Mouse (Mus musculus): ENCODE measurements around the gene Dennd4a. TPM values are rescaled to one million over a fixed set of nuclear protein-coding genes. Genes with fewer than 3 reads are reported as not detected.

Dennd4a gene
- polyA plus RNA-seq, 1 experiment, result not detected

- TF ChIP-seq POLR2A (IDR thresholded peaks at IDR 0.05; ENCODE audit: insufficient read depth, low read depth, low read length) (no peak), CTCF (IDR thresholded peaks at IDR 0.05; ENCODE audit: insufficient read depth, low read depth, low read length) (no peak)
- 31% methylated on average over 3 of the region's 3 CpGs for WGBS
- Histone ChIP-seq H3K4me3 (ENCODE audit: insufficient read depth, low read depth, low read length) (no peak overlapping the region), H3K27ac (ENCODE audit: insufficient read depth, low read depth, low read length) (no peak overlapping the region), H3K4me1 (ENCODE audit: control insufficient read depth, insufficient read depth, low read length) (no peaks in the 10 kb centered on the region)
These were observed 9.1 kb downstream of the Dennd4a start for GRCm38 (mm10) chr9:64820086-64820795.

DNA sequence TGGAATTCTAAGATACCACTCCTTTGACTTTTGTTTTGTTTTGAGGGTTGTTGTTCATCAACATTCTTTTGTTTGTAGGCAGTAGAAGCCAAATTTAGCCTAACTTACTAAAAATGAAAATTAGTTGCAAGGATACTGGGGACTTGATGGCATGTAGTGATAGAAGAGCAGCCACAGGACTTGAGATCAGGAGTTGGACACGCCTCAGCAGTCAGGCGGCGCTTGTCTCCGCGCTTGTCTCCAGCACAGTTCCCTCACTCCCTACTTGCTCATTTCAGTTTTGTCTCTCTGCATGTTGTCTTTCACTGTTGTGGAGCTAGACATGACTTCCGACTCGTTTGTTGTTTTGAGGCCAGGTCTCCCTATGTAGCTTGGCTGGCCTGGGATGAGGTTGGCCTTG, 11.1 kb downstream of the Dennd4a start:
- no peak overlapping the region for H3K4me3 ChIP-seq (ENCODE audit: insufficient read depth, low read depth, low read length)
- TF ChIP-seq CTCF (IDR thresholded peaks at IDR 0.05; ENCODE audit: insufficient read depth, low read depth, low read length), result no peak
- no peak for TF ChIP-seq POLR2A (IDR thresholded peaks at IDR 0.05; ENCODE audit: insufficient read depth, low read depth, low read length)
- no peaks in the 10 kb centered on the region for H3K4me1 ChIP-seq (ENCODE audit: control insufficient read depth, insufficient read depth, low read length)
- no peak overlapping the region for H3K27ac ChIP-seq (ENCODE audit: insufficient read depth, low read depth, low read length)
- WGBS, result 91% methylated on average over 7 of the region's 7 CpGs

DNA sequence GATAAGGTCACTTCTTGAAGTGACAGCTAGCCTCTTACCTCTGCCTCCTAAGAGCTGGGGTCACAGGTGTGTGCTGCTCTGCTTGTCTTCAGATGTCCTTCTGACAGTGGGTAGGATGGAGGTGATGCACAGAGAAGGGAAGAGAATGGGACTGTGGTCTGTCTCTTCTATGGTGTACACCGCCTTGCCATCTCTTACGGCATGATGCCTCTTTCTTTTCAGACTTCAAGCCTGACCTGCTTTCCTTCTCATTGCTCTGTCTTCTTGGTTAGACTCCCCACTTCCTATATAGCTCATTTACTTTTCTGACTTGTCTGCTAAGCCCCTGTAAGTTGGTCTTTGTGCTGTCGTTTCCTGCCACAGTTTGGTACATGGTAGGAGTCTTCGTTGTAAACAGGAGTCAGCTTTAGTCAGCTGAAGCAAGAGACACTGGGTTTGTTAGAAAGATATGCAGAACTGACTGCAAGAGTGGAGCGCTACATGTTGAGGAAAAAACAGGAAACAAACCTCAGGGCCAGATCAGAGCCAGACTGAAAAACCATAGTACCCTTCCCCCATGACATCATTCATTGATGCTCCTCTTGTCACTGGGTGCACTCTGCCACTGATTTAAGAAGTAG, 13.4 kb downstream of the Dennd4a start:
- Histone ChIP-seq H3K4me3 (ENCODE audit: insufficient read depth, low read depth, low read length) (no peak overlapping the region), H3K27ac (ENCODE audit: insufficient read depth, low read depth, low read length) (no peak overlapping the region), H3K4me1 (ENCODE audit: control insufficient read depth, insufficient read depth, low read length) (peaks cover 3% of the 10 kb centered on the region; the same call in 1 of the 2 replicates)
- TF ChIP-seq POLR2A (IDR thresholded peaks at IDR 0.05; ENCODE audit: insufficient read depth, low read depth, low read length) (no peak), CTCF (IDR thresholded peaks at IDR 0.05; ENCODE audit: insufficient read depth, low read depth, low read length) (no peak)
- 83% methylated on average over 5 of the region's 5 CpGs for WGBS

- 84% methylated on average over 6 of the region's 6 CpGs for WGBS
- H3K27ac ChIP-seq (ENCODE audit: insufficient read depth, low read depth, low read length), result no peak overlapping the region
- no peak for TF ChIP-seq POLR2A (IDR thresholded peaks at IDR 0.05; ENCODE audit: insufficient read depth, low read depth, low read length)
- no peak for TF ChIP-seq CTCF (IDR thresholded peaks at IDR 0.05; ENCODE audit: insufficient read depth, low read depth, low read length)
These were observed 19.0 kb downstream of the Dennd4a start for GRCm38 (mm10) chr9:64830092-64830618.

DNA sequence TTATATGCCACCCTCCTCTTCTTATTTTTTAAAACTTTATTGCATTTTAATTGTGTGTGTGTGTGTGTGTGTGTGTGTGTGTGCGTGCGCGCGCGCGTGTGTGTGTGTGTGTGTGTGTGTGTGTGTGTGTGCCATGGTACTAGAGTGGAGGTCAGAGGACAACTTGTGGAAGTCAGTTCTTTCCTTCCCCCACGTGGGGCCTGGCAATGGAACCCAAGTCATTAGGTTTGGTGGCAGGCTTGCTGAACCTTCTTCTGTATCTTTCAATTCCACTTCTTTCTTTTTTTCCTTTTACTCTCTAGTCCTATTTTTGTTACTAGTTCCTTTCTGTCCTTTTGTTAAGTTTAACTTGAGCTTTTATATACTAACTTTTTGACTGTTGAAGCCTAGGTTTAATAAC, 19.5 kb downstream of the Dennd4a start:
- TF ChIP-seq POLR2A (IDR thresholded peaks at IDR 0.05; ENCODE audit: insufficient read depth, low read depth, low read length) (no peak), CTCF (IDR thresholded peaks at IDR 0.05; ENCODE audit: insufficient read depth, low read depth, low read length) (no peak)
- WGBS, result 93% methylated on average over 7 of the region's 7 CpGs
- Histone ChIP-seq H3K27ac (ENCODE audit: insufficient read depth, low read depth, low read length) (no peak overlapping the region), H3K4me1 (ENCODE audit: control insufficient read depth, insufficient read depth, low read length) (peaks cover 3% of the 10 kb centered on the region; the same call in 1 of the 2 replicates), H3K4me3 (ENCODE audit: insufficient read depth, low read depth, low read length) (no peak overlapping the region)

More at GRCm38 (mm10) chr9:64830092-64830618, 19.0 kb downstream of the Dennd4a start:
- Histone ChIP-seq H3K4me3 (ENCODE audit: insufficient read depth, low read depth, low read length) (no peak overlapping the region), H3K4me1 (ENCODE audit: control insufficient read depth, insufficient read depth, low read length) (peaks cover 3% of the 10 kb centered on the region; the same call in 1 of the 2 replicates)

GRCm38 (mm10) chr9:64831760-64832159, 20.6 kb downstream of the Dennd4a start:
- H3K4me3 ChIP-seq (ENCODE audit: insufficient read depth, low read depth, low read length), result no peak overlapping the region
- peaks cover 3% of the 10 kb centered on the region; the same call in 1 of the 2 replicates for H3K4me1 ChIP-seq (ENCODE audit: control insufficient read depth, insufficient read depth, low read length)
- 95% methylated on average over 2 of the region's 2 CpGs for WGBS
- no peak for TF ChIP-seq POLR2A (IDR thresholded peaks at IDR 0.05; ENCODE audit: insufficient read depth, low read depth, low read length)
- TF ChIP-seq CTCF (IDR thresholded peaks at IDR 0.05; ENCODE audit: insufficient read depth, low read depth, low read length), result no peak
- H3K27ac ChIP-seq (ENCODE audit: insufficient read depth, low read depth, low read length), result no peak overlapping the region

GRCm38 (mm10) chr9:64834418-64834817, 23.3 kb downstream of the Dennd4a start:
- WGBS, result 93% methylated on average over 3 of the region's 3 CpGs
- no peak overlapping the region for H3K4me3 ChIP-seq (ENCODE audit: insufficient read depth, low read depth, low read length)
- H3K4me1 ChIP-seq (ENCODE audit: control insufficient read depth, insufficient read depth, low read length), result no peaks in the 10 kb centered on the region
- no peak overlapping the region for H3K27ac ChIP-seq (ENCODE audit: insufficient read depth, low read depth, low read length)
- TF ChIP-seq POLR2A (IDR thresholded peaks at IDR 0.05; ENCODE audit: insufficient read depth, low read depth, low read length) (no peak), CTCF (IDR thresholded peaks at IDR 0.05; ENCODE audit: insufficient read depth, low read depth, low read length) (no peak)

DNA sequence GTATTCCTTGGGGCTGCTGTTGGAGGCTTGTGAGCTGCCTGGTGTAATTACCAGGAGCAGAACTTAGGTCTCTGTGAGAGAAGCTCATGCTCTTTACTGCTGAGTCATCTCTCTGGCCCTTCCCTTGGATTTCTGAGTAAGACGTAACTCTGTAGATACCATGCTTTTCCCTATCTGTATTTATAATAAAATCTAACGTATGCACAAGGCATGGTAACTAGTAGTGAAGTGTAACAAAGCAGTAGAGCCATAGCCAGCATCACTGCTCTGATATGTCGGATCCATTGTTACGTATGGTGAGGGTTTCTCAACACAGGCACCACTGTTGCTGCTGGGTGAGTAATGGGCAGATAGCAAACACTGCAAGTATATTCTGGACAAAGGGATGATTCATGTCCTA, 34.2 kb downstream of the Dennd4a start:
- H3K27ac ChIP-seq (ENCODE audit: insufficient read depth, low read depth, low read length), result no peak overlapping the region
- 79% methylated on average over 4 of the region's 4 CpGs for WGBS

GRCm38 (mm10) chr9:64849548-64849947, 38.4 kb downstream of the Dennd4a start:
- H3K27ac ChIP-seq (ENCODE audit: insufficient read depth, low read depth, low read length), result no peak overlapping the region
- TF ChIP-seq CTCF (IDR thresholded peaks at IDR 0.05; ENCODE audit: insufficient read depth, low read depth, low read length), result no peak
- TF ChIP-seq POLR2A (IDR thresholded peaks at IDR 0.05; ENCODE audit: insufficient read depth, low read depth, low read length), result no peak
- no peak overlapping the region for H3K4me3 ChIP-seq (ENCODE audit: insufficient read depth, low read depth, low read length)
- H3K4me1 ChIP-seq (ENCODE audit: control insufficient read depth, insufficient read depth, low read length), result no peaks in the 10 kb centered on the region; the same call in 1 of the 2 replicates
- WGBS, result 87% methylated on average over 1 of the region's 1 CpGs

More for the DNA sequence above, 34.2 kb downstream of the Dennd4a start:
- no peaks in the 10 kb centered on the region; the same call in 1 of the 2 replicates for H3K4me1 ChIP-seq (ENCODE audit: control insufficient read depth, insufficient read depth, low read length)
- TF ChIP-seq CTCF (IDR thresholded peaks at IDR 0.05; ENCODE audit: insufficient read depth, low read depth, low read length) (no peak), POLR2A (IDR thresholded peaks at IDR 0.05; ENCODE audit: insufficient read depth, low read depth, low read length) (no peak)
- H3K4me3 ChIP-seq (ENCODE audit: insufficient read depth, low read depth, low read length), result no peak overlapping the region
